Comparison of ENCODE assay signal across 27 mouse cellular contexts in genomic region chr4:155497963-155498362, GRCm38 (mm10). TPM values are rescaled to one million over a fixed set of nuclear protein-coding genes. Genes with fewer than 3 reads are reported as not detected.
A peak's percentile ranks its signal among the peaks of the same experiment; 100 is the strongest.
DNase-seq lines count a peak whose midpoint lies in the region; TF ChIP-seq lines count a peak whose summit lies in the region.
"Had no signal": no experiment of that assay in that cellular context is flagged by ENCODE, and none has a peak within 500 bp of the region (broad histone marks: within the 10 kb centered on the region; RNA-seq: fewer than 3 reads in every experiment).

No protein-coding gene starts in this region.

- H3K4me1 ChIP-seq in CH12.LX (ENCODE audit: control insufficient read depth in 1 of 2, insufficient read depth in 2 of 2) (peaks cover 0 to 39% of the 10 kb centered on the region in 2 experiments; a peak in 2 of 4 replicates), MEL (ENCODE audit: control insufficient read depth in 1 of 2, insufficient read depth in 2 of 2, low read length in 2 of 2) (peaks cover 6 to 8% of the 10 kb centered on the region in 2 experiments)

- in situ Hi-C loops in CH12.LX (cut with MboI; ENCODE audit: low pct_ligation_motif_present, low pct_unique_long_range_greater_than_20kb, low sequenced_read_pairs): no loop called here

- H3K36me3 ChIP-seq in CH12.LX (replicated peaks in 1 of 2; ENCODE audit: control insufficient read depth in 1 of 2, insufficient read depth in 1 of 2, low read length in 1 of 2) (peaks cover 4 to 33% of the 10 kb centered on the region in 2 experiments), MEL (ENCODE audit: control insufficient read depth in 1 of 2, insufficient read depth in 2 of 2, low read length in 2 of 2) (peaks cover 7 to 20% of the 10 kb centered on the region in 2 experiments)
- H3K36me3 ChIP-seq: embryonic facial prominence, embryonic 15.5 days; forebrain, embryonic 12.5 days had no signal

- H3K9me3 ChIP-seq in CH12.LX (replicated peaks; ENCODE audit: low read length): no peaks in the 10 kb centered on the region
- H3K9me3 ChIP-seq in MEL (replicated peaks; ENCODE audit: insufficient read depth, low read length): no peaks in the 10 kb centered on the region
- H3K9me3 ChIP-seq: embryonic facial prominence, embryonic 13.5 days; embryonic facial prominence, embryonic 15.5 days; forebrain, embryonic 10.5 days; forebrain, embryonic 12.5 days; G1E had no signal

- TF ChIP-seq RAD21 in CH12.LX (IDR thresholded peaks at IDR 0.05; ENCODE audit: low read depth, low read length) (no peak), MEL (IDR thresholded peaks at IDR 0.05; ENCODE audit: low read depth, low read length) (no peak)

- H3K4me3 ChIP-seq in CH12.LX (replicated peaks in 1 of 3; ENCODE audit: low read depth in 2 of 3, low read length in 2 of 3, poor library complexity in 1 of 3): no peak overlapping the region
- H3K4me3 ChIP-seq in MEL (ENCODE audit: control insufficient read depth in 1 of 2, insufficient read depth in 1 of 2, low read depth in 2 of 2, low read length in 2 of 2): no peak overlapping the region
- H3K4me3 ChIP-seq: embryonic facial prominence, embryonic 13.5 days; embryonic facial prominence, embryonic 15.5 days; erythroblast, embryonic 14.5 days; forebrain, embryonic 10.5 days; forebrain, embryonic 12.5 days had no signal

- dilution Hi-C loops in CH12.LX (cut with MboI; ENCODE audit: extremely low pct_ligation_motif_present, extremely low pct_unique_long_range_greater_than_20kb, low sequenced_read_pairs): no loop called here

- TF ChIP-seq EP300 in CH12.LX (IDR thresholded peaks at IDR 0.05; ENCODE audit: low read length) (no peak), MEL (IDR thresholded peaks at IDR 0.05; ENCODE audit: low read depth in 1 of 2, low read length in 2 of 2) (no peak)

- no peak for TF ChIP-seq CTCF in CH12.LX (conservative IDR thresholded peaks at IDR 0.05 in 1 of 2, IDR thresholded peaks at IDR 0.05 in 1 of 2; ENCODE audit: low read depth in 2 of 2, low read length in 2 of 2)
- no peak for TF ChIP-seq CTCF in MEL (IDR thresholded peaks at IDR 0.05 in 2 of 3, conservative IDR thresholded peaks at IDR 0.05 in 1 of 3; ENCODE audit: control insufficient read depth in 1 of 3, insufficient read depth in 1 of 3, low read depth in 2 of 3, low read length in 3 of 3, poor library complexity in 1 of 3, severe bottlenecking in 1 of 3)

- H3K27ac ChIP-seq in CH12.LX (ENCODE audit: insufficient read depth, low read depth): no peak overlapping the region
- H3K27ac ChIP-seq in MEL (ENCODE audit: control insufficient read depth, low read depth, low read length): no peak overlapping the region
- H3K27ac ChIP-seq: embryonic facial prominence, embryonic 13.5 days; embryonic facial prominence, embryonic 15.5 days; forebrain, embryonic 10.5 days; forebrain, embryonic 12.5 days had no signal

- H3K79me2 ChIP-seq in CH12.LX (replicated peaks; ENCODE audit: control insufficient read depth, extremely low read depth, insufficient read depth, poor library complexity, severe bottlenecking) (peaks cover 94% of the 10 kb centered on the region), MEL (ENCODE audit: control insufficient read depth, insufficient read depth, low read length, poor library complexity) (peaks cover 69% of the 10 kb centered on the region)

- no peak overlapping the region for H3K4me2 ChIP-seq in CH12.LX (ENCODE audit: insufficient read depth, low read depth, poor library complexity, severe bottlenecking)
- H3K4me2 ChIP-seq: embryonic facial prominence, embryonic 13.5 days; embryonic facial prominence, embryonic 15.5 days; forebrain, embryonic 12.5 days had no signal

- H3K27me3 ChIP-seq in CH12.LX (replicated peaks) (no peaks in the 10 kb centered on the region), MEL (ENCODE audit: control insufficient read depth in 1 of 2, insufficient read depth in 2 of 2, low read length in 2 of 2) (no peaks in the 10 kb centered on the region)
- H3K27me3 ChIP-seq: embryonic facial prominence, embryonic 13.5 days; embryonic facial prominence, embryonic 15.5 days; forebrain, embryonic 12.5 days had no signal

- no peak for TF ChIP-seq POLR2A in CH12.LX (IDR thresholded peaks at IDR 0.05; ENCODE audit: low read depth, low read length)
- TF ChIP-seq POLR2A in MEL (IDR thresholded peaks at IDR 0.05; ENCODE audit: control insufficient read depth in 1 of 2, insufficient read depth in 1 of 2, low read depth in 1 of 2, low read length in 2 of 2, poor library complexity in 1 of 2): no peak

- DNase-seq in gastrocnemius, postnatal 25 days: peak; percentile 1
- no peak for DNase-seq in gastrocnemius, adult 8-10 months (ENCODE audit: low spot score in 2 of 2)
- DNase-seq in CH12.LX (ENCODE audit: extremely low read depth) (no peak), MEL (ENCODE audit: low read depth, low spot score) (no peak)
- DNase-seq in right cerebral cortex, postnatal 4 days: no peak
- DNase-seq: adrenal gland, adult 2 months; adrenal gland, postnatal 10 days; adrenal gland, postnatal 25 days; B cell, adult 2 months; cerebellum, adult 11 months; cerebellum, adult 18-20 months; cerebellum, adult 8-10 months; cerebellum, adult 9-11 months; cerebellum, postnatal 14 days; cerebellum, postnatal 36 days; embryo, embryonic 11 days; forebrain, postnatal 0 days had no signal

- no peak overlapping the region for H3K9ac ChIP-seq in CH12.LX (ENCODE audit: insufficient read depth, low read depth)
- no peak overlapping the region for H3K9ac ChIP-seq in MEL (ENCODE audit: control insufficient read depth, low read depth, low read length, poor library complexity, severe bottlenecking)
- H3K9ac ChIP-seq: embryonic facial prominence, embryonic 13.5 days; embryonic facial prominence, embryonic 15.5 days; forebrain, embryonic 12.5 days; forebrain, postnatal 0 days had no signal

TF ChIP-seq in CH12.LX, 34 proteins besides CTCF, POLR2A, EP300 and RAD21:
- peak; percentile 84 for TF ChIP-seq MAFK (IDR thresholded peaks at IDR 0.05; ENCODE audit: insufficient replicate concordance, low read length)
- no peak for TF ChIP-seq CHD2 (IDR thresholded peaks at IDR 0.05; ENCODE audit: low read length)

TF ChIP-seq in MEL, 35 proteins besides CTCF, POLR2A, EP300 and RAD21:
- TF ChIP-seq MAFK (IDR thresholded peaks at IDR 0.05; ENCODE audit: borderline replicate concordance, low read depth, low read length): peak; percentile 84
- no peak for TF ChIP-seq ZC3H11A (IDR thresholded peaks at IDR 0.05; ENCODE audit: low read depth, low read length)

RNA-seq across cellular contexts. Expression of gene Gnb1, which starts 6.8 kb away (rescaled TPM):
- 10 to 100 TPM; 59.1 to 72.0 TPM for total RNA-seq in gastrocnemius, postnatal 25 days (2021)
- total RNA-seq in gastrocnemius, adult 8-10 months (2022): 10 to 100 TPM; 44.1 to 58.4 (median 47.3) TPM
- total RNA-seq in CH12.LX (2012; rRNA removed) (106 and 134 TPM in 2 replicates), CH12.LX (2014; rRNA removed) (72.8 and 88.0 TPM in 2 replicates), MEL (2012; rRNA removed) (78.1 and 94.7 TPM in 2 replicates)
- polyA plus RNA-seq in CH12.LX (2012; ENCODE audit: insufficient read length, low read depth) (407 and 450 TPM in 2 replicates), MEL (2012; ENCODE audit: insufficient read depth in 1 of 2, insufficient read length in 2 of 2, low read depth in 1 of 2, low replicate concordance in 2 of 2, missing spikeins in 1 of 2) (100 to 1,000 TPM in 1 of 2 experiments, not detected in 1; 489 TPM)

RNA-seq across cellular contexts. Expression of gene Tmem52, which starts 29.0 kb away (rescaled TPM):
- 100 to 1,000 TPM; 262 to 263 TPM for total RNA-seq in gastrocnemius, postnatal 25 days (2021)
- total RNA-seq in gastrocnemius, adult 8-10 months (2022): 100 to 1,000 TPM; 139 to 250 (median 181) TPM
- total RNA-seq in CH12.LX (2012; rRNA removed) (0.13 and 0.59 TPM in 2 replicates), CH12.LX (2014; rRNA removed) (not detected in 2 replicates), MEL (2012; rRNA removed) (not detected in 2 replicates)
- polyA plus RNA-seq in CH12.LX (2012; ENCODE audit: insufficient read length, low read depth) (0.34 TPM in 1 of 2 replicates, not detected in the other), MEL (2012; ENCODE audit: insufficient read depth in 1 of 2, insufficient read length in 2 of 2, low read depth in 1 of 2, low replicate concordance in 2 of 2, missing spikeins in 1 of 2) (not detected)
- total RNA-seq: common myeloid progenitor, adult 5-6 weeks had no signal
- polyA plus RNA-seq: CD4-positive, CD25-positive, alpha-beta regulatory T cell, adult 4 months; embryonic facial prominence, embryonic 11.5 days; erythroblast, embryonic 14.5 days; forebrain, embryonic 10.5 days; forebrain, embryonic 12.5 days; forebrain, embryonic 14.5 days; G1E had no signal

Comparison
In these comparisons a context has a peak if more than half of its experiments do, and no peak if none do; other contexts are left out.
1. RNA of gene Tmem52, which starts 29.0 kb away (total RNA-seq): 262 to 263 TPM in gastrocnemius, postnatal 25 days and 139 to 250 TPM in gastrocnemius, adult 8-10 months; 0.13 to 0.59 TPM in CH12.LX and not detected in MEL; every median in the first group is over 10 times any median in the second.